Mouse (Mus musculus) midbrain, embryonic 16.5 days (tissue): ENCODE data around the gene Fuz. TPM values are rescaled to one million over a fixed set of nuclear protein-coding genes. Genes with fewer than 3 reads are reported as not detected.
A peak's percentile ranks its signal among the peaks of the same experiment; 100 is the strongest.

Experiments
- ATAC-seq: fragments of 200-750 bp; cut with Nextera tagmentation; 2 replicates; pipeline ENCODE4 v1.8.0; 2017; ENCODE audit warnings: moderate TSS enrichment
- H3K27ac ChIP-seq: fragments of 300-500 bp; sonication (generic); 2 replicates; pipeline ENCODE4 v1.5.1; 2014; ENCODE audit warnings: mild to moderate bottlenecking, low read length, mixed read lengths
- H3K27me3 ChIP-seq: fragments of 300-500 bp; sonication (generic); 2 replicates; pipeline ENCODE4 v1.6.1; 2014; ENCODE audit warnings: low read depth, low read length, mixed read lengths; ENCODE audit not compliant: control insufficient read depth, insufficient read depth
- H3K36me3 ChIP-seq: fragments of 300-500 bp; sonication (generic); 2 replicates; pipeline ENCODE4 v1.6.1; 2014; ENCODE audit warnings: mild to moderate bottlenecking, low read length, moderate library complexity, mixed read lengths; ENCODE audit not compliant: control insufficient read depth, insufficient read depth
- H3K4me1 ChIP-seq: fragments of 300-500 bp; sonication (generic); 2 replicates; pipeline ENCODE4 v1.6.1; 2014; ENCODE audit warnings: mild to moderate bottlenecking, low read length, mixed read lengths; ENCODE audit not compliant: control insufficient read depth, insufficient read depth
- H3K4me2 ChIP-seq: fragments of 300-500 bp; sonication (generic); 2 replicates; pipeline ENCODE4 v1.6.1; 2014; ENCODE audit warnings: mild to moderate bottlenecking, low read length, mixed read lengths
- H3K4me3 ChIP-seq: fragments of 300-500 bp; sonication (generic); 2 replicates; pipeline ENCODE4 v1.5.1; 2014; ENCODE audit warnings: low read depth, mild to moderate bottlenecking, low read length, moderate library complexity, mixed read lengths
- H3K9ac ChIP-seq: fragments of 300-500 bp; sonication (generic); 2 replicates; pipeline ENCODE4 v1.6.1; 2014; ENCODE audit warnings: low read depth, low read length, mixed read lengths
- H3K9me3 ChIP-seq: fragments of 300-500 bp; sonication (generic); replicated peaks from 2 replicates; pipeline ENCODE4 v1.6.1; 2014; ENCODE audit warnings: mild to moderate bottlenecking, low read length, mixed read lengths; ENCODE audit not compliant: control insufficient read depth, poor library complexity, severe bottlenecking
- WGBS: fragments of 180-500 bp; shearing (Covaris S2); extraction: QIAGEN DNeasy Blood & Tissue Kit; methylation state at CpG from one replicate; pipeline ENCODE4 v1.1.7; 2014; 5-methylcytosine and 5-hydroxymethylcytosine counted together
- polyA plus RNA-seq: library from polyadenylated mRNA; unstranded; fragments of >200 nt; fragmentation: Nextera tagmentation; extraction: Ambion mirVana; gene quantifications from 2 replicates; pipeline ENCODE4 v1.2.1, GENCODE M21; 2015

The Fuz gene
- 20.0 and 22.3 TPM in 2 replicates for polyA plus RNA-seq

DNA sequence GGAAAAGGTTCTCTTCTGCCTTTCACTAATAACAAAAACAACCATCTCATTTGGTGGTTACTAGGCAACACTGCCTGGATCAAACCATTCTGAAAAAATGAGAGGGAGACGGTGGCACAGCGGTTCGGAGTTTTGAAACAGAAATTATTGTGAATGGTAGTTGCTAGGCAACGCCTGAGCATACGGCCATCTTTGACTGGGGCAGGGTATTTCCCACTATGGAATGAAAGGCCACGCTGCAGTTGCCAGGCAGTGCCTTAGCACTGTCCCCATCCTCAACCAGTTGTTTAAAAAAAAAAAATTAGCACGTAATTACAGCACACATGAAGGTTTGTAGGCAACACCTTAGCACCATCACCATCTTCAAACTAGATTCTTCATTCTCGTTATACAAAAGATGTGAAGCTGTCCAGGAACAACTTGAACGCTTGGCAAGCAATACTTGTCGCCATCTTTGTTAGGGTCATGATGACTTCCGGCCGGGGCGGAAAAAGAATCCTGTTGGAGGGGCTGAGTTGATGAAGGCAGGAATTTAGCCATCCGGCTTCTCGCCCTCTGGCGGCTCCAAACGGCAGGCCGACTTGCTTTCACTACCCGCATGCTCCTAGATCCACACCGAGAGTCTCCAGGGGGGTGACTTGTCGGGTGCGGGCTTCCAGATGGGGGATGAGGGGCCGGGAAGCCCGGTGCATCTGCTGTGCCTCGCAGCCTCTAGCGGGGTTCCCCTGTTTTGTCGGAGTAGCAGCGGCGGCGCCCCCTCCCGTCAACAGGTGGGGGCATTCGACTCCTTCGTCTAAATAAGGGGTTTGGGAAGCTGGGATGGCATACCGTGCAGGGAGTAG lies at the start of gene Fuz:
Gene Fuz, plus strand, starts transcription at position 487 of the 842 bp plus-strand sequence.
- peak within 1 kb of the TSS; percentile 59 for H3K4me3 ChIP-seq
- peak within 1 kb of the TSS; percentile 93 for H3K27ac ChIP-seq
- H3K36me3 ChIP-seq: peaks cover 6% of the 10 kb centered on the region; the same call in 1 of the 2 replicates
- H3K9ac ChIP-seq: peak within 1 kb of the TSS; percentile 77
- WGBS: under 1% methylated on average over 34 of the region's 34 CpGs
- no peaks in the 10 kb centered on the region for H3K27me3 ChIP-seq
- no peaks in the 10 kb centered on the region for H3K9me3 ChIP-seq
- peaks cover 48% of the 10 kb centered on the region for H3K4me1 ChIP-seq
- peak; percentile 77 for ATAC-seq
- H3K4me2 ChIP-seq: peak within 1 kb of the TSS; percentile 66

DNA sequence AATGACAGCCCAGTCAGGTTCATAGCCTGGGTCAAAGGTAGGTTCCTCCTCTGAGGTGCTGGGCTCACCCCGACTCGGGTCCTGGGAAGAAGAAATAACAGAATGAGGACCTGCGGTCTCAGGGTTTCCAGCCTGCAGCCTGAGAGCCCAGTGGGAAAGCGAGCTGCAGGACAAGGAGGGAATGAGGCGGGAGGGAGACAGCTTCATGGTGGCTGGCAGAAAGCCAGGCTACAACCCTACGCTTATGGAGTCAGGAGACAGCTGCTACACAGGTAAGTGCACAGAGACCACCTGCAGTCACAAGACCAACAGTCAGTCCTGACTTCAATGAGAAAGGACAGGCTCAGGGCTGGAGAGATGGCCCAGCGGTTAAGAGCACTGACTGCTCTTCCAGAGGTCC lies 49.1 kb upstream of the Fuz start:
- Histone ChIP-seq H3K9ac (no peak overlapping the region), H3K4me3 (no peak overlapping the region), H3K4me2 (no peak overlapping the region), H3K9me3 (no peaks in the 10 kb centered on the region), H3K4me1 (peaks cover 20% of the 10 kb centered on the region), H3K27ac (no peak overlapping the region), H3K36me3 (peaks cover 39% of the 10 kb centered on the region), H3K27me3 (no peaks in the 10 kb centered on the region; the same call in 1 of the 2 replicates)
- 96% methylated on average over 7 of the region's 7 CpGs for WGBS
- no peak for ATAC-seq

DNA sequence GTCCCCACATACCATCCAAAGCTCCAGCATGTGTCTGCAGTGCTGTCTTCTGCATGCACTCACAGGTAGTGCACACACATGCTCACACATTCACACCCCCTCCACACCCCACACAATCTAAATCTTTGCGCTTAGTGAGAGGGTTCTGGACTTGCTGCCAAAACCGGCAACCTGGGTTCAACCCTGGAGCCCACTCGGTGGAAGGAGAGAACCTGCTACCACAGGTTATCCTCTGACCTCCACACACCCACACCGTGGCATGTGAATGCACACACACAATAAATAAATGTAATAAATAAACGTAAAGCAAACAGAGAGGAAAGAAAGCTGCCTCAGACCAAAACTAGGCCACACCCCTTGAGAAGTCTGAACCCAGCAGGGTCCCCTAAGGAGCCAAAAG lies 48.1 kb upstream of the Fuz start:
- Histone ChIP-seq H3K27ac (no peak overlapping the region; the same call in 1 of the 2 replicates), H3K4me2 (peak overlapping the region; percentile 67), H3K4me1 (peaks cover 20% of the 10 kb centered on the region), H3K9me3 (no peaks in the 10 kb centered on the region), H3K4me3 (peak overlapping the region; percentile 57), H3K27me3 (no peaks in the 10 kb centered on the region), H3K9ac (peak overlapping the region; percentile 56), H3K36me3 (peaks cover 36% of the 10 kb centered on the region)
- WGBS: 83% methylated on average over 5 of the region's 5 CpGs
- ATAC-seq: no peak

DNA sequence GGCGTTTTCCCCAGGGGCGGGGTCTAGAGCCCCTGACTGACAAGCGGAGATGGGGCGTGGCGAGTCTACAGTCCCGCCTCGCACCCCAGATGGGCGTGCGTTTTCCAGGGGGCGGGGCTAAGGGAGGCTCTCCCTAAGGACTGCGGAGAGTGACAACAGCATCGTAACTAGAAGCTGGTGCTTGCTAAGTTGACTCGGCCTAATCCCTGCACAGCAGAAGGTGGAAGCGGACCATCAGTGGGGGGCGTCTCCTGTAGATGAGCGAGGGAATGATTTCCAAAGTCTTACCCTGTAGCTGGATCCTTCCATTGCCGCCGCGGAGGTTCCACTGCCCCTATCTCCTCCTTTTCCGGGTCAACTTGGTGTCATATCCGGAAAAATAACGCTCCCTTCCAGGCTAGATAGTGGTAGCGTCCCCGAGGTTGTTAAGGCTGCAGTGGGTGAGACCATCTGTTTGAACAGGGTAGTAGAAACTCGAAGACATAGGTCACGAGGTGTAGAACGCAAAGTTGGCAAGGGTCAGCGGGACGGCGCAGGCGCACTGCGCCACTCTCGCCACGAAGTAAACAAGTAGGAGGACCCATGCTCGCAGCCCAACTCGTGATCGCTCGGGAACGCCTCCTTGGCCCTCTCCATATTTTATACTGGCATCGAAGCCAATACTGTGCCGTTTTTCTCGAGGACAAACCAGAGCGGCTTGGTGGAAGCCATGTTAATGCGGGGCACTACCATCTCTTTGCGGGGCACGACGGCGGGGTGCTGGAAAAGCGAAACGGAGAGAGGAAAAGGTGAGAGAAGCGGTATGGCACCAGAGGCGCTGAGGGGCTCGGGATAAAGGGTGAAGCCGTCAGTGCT lies 47.1 kb upstream of the Fuz start, which contains the start of the genes Akt1s1 and Tbc1d17:
Gene Akt1s1, plus strand, starts transcription at position 431 of the 855 bp plus-strand sequence.
Gene Tbc1d17, minus strand, starts transcription at position 519 of the 855 bp plus-strand sequence.
- ATAC-seq: peak; percentile 90
- H3K4me1 ChIP-seq: peaks cover 21% of the 10 kb centered on the region
- WGBS: under 1% methylated on average over 54 of the region's 54 CpGs
- no peaks in the 10 kb centered on the region for H3K9me3 ChIP-seq
- H3K36me3 ChIP-seq: peaks cover 30% of the 10 kb centered on the region
- H3K4me2 ChIP-seq: peak within 1 kb of the TSS; percentile 90
- no peaks in the 10 kb centered on the region for H3K27me3 ChIP-seq
- H3K9ac ChIP-seq: peak within 1 kb of the TSS; percentile 73
- H3K27ac ChIP-seq: peak within 1 kb of the TSS; percentile 98
- peak within 1 kb of the TSS; percentile 57 for H3K4me3 ChIP-seq

DNA sequence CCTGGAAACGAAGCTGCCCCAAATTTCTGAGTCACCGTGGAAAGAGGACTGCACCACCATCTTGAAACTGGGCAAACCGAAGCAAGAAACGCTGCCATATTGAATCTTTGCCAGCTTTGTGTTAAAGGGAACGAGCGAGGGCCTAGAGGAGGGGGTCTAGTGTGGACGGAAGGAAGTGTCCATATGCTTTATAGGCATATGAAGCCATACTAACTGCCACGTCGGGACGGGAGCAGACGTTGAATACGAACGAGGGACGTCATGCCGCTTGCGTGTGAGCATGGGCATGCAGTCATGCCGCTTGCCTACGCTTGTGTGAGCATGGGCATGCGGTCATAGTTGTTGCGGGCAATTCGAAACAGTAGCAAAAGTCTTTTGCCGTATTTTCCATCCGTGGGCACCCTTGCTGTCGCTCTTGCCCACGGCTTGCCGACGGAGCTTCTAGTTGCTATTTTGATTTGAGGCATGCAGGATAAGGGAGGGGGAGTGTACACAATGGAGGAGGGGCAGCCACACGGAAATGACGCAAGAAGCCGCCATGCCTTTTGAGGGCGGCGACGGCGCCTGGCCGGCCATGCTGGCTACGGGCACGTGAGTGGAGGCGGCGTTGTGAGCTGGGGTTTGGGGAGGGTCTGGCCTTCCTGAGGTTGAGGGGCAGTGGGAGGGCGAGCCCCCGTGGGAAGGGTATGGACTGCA lies 46.3 kb upstream of the Fuz start:
- H3K9me3 ChIP-seq: no peaks in the 10 kb centered on the region
- H3K9ac ChIP-seq: peak overlapping the region; percentile 73
- peak overlapping the region; percentile 90 for H3K4me2 ChIP-seq
- H3K4me1 ChIP-seq: peaks cover 26% of the 10 kb centered on the region
- under 1% methylated on average over 41 of the region's 41 CpGs for WGBS
- peak overlapping the region; percentile 98 for H3K27ac ChIP-seq
- no peaks in the 10 kb centered on the region for H3K27me3 ChIP-seq
- H3K4me3 ChIP-seq: peak overlapping the region; percentile 57
- peaks cover 23% of the 10 kb centered on the region for H3K36me3 ChIP-seq
- peak; percentile 85 for ATAC-seq

DNA sequence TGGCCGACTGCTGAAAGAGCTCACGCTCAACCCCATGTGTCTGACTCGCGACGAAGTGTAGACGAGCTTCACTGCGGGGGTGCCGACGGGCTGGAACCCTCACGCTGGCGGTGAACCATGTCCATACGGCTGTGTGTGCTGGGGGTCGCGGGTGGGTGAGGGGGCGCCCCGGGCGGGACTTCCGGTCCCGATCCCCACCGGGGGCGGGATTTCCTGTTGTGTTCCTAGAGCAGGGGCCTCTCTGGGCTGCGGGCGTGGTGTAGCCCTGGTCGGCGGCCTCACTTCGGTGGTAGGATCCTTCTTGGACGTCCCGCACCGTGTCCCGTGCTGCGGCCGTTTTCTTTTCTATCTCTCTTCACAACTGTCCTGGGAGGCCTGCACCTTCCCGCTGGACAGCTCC lies 45.7 kb upstream of the Fuz start:
- under 1% methylated on average over 33 of the region's 33 CpGs for WGBS
- no peaks in the 10 kb centered on the region for H3K27me3 ChIP-seq
- peak overlapping the region; percentile 73 for H3K9ac ChIP-seq
- H3K27ac ChIP-seq: peak overlapping the region; percentile 98
- H3K9me3 ChIP-seq: no peaks in the 10 kb centered on the region
- peak overlapping the region; percentile 90 for H3K4me2 ChIP-seq
- H3K4me1 ChIP-seq: peaks cover 31% of the 10 kb centered on the region
- peaks cover 18% of the 10 kb centered on the region for H3K36me3 ChIP-seq
- peak; percentile 25 for ATAC-seq
- H3K4me3 ChIP-seq: peak overlapping the region; percentile 57

DNA sequence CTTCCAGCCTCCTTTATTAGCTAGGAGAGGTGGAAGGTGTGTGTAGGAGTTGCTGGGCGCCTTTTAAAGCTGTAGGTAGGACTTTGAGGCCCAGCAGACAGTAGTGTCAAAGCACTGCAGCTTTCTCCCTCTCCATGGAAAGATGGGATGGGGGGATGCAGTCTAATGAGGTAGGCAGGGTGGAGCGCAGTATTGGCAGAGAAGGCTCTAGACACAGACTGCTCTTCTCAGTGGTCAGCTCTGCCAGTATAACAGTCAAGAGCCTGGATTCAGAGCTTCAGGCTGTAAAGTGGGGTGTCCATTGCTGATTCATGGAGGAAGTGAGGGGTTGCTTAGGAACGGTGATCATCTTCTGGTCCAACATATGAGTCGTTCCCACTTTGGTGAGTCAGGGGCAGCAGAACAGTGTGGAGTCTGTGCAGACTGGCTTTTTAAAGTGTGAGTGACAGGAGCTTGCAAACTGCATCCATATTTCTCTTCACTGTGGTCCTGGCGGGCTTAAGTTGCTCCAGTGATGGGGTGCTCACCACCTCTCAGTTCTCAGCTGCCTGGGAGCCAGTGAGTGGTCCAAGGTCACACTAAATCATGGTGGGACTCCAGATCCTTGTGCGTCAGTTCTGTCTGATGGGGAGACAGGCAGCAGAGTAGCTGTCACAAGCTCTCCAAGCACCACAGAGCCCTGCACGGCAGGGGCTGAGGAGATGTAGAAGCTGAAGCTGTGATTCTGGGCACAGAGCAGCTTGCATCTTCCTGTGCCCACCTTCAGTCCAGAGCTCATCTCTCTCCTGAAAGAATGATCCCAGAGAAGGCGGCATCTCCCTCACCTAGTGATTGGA lies 44.9 kb upstream of the Fuz start:
- Histone ChIP-seq H3K27ac (peak overlapping the region; percentile 98), H3K4me3 (peak overlapping the region; percentile 57), H3K9me3 (no peaks in the 10 kb centered on the region), H3K27me3 (no peaks in the 10 kb centered on the region), H3K9ac (peak overlapping the region; percentile 73), H3K4me1 (peaks cover 31% of the 10 kb centered on the region), H3K36me3 (peaks cover 10% of the 10 kb centered on the region), H3K4me2 (peak overlapping the region; percentile 90)
- no peak for ATAC-seq
- WGBS: 82% methylated on average over 8 of the region's 8 CpGs
